In genomic region chr2:102030652-102031051, GRCm38 (mm10) we compare ENCODE assay signal across 8 mouse cellular contexts.
DNase-seq lines count a peak whose midpoint lies in the region; ATAC-seq and TF ChIP-seq lines count a peak whose summit lies in the region.

No protein-coding gene starts in this region.

- WGBS in heart, embryonic 11.5 days (ENCODE audit: insufficient replicate concordance) = 24% methylated on average over 5 of the region's 5 CpGs

- no peak overlapping the region for H3K4me3 ChIP-seq in heart, embryonic 11.5 days (ENCODE audit: low read depth, low read length)
- H3K4me3 ChIP-seq in bone marrow macrophage, adult 2 months (ENCODE audit: insufficient read depth, low read length) = no peak overlapping the region

- no peaks in the 10 kb centered on the region for H3K9me3 ChIP-seq in heart, embryonic 11.5 days (replicated peaks; ENCODE audit: control insufficient read depth, low read length)

- DNase-seq in heart, adult 18-20 months = peak; percentile 68 to 82
- peak; percentile 39 to 50 for DNase-seq in frontal cortex, postnatal 25 days (ENCODE audit: low spot score in 2 of 2)
- DNase-seq in hindlimb bud, embryonic 11.5 days (ENCODE audit: extremely low spot score, low read depth, low spot score) = peak; percentile 12
- peak; percentile 55 to 66 for DNase-seq in left cerebral cortex, postnatal 36 days (ENCODE audit: low spot score in 2 of 2)
- DNase-seq in neural tube, embryonic 10.5 days (ENCODE audit: extremely low spot score, low spot score) = peak; percentile 49
- peak; percentile 90 for DNase-seq in thymus, postnatal 0 days (ENCODE audit: low spot score)

- no peak overlapping the region for H3K27ac ChIP-seq in heart, embryonic 11.5 days (ENCODE audit: low read depth, low read length)
- no peak overlapping the region for H3K27ac ChIP-seq in bone marrow macrophage, adult 2 months (ENCODE audit: insufficient read depth, low read depth, low read length)

- no peak overlapping the region for H3K9ac ChIP-seq in heart, embryonic 11.5 days (ENCODE audit: low read depth, low read length)

- TF ChIP-seq POLR2A in bone marrow macrophage, adult 2 months (IDR thresholded peaks at IDR 0.05; ENCODE audit: borderline replicate concordance, low read depth, low read length) = no peak

- ATAC-seq in heart, embryonic 11.5 days (replicated peaks; ENCODE audit: insufficient number of reproducible peaks, low FRiP score, low TSS enrichment) = no peak

- peak; percentile 40; the same call in 1 of the 2 replicates for TF ChIP-seq CTCF in bone marrow macrophage, adult 2 months (IDR thresholded peaks at IDR 0.05; ENCODE audit: low read depth, low read length)

- no peaks in the 10 kb centered on the region for H3K27me3 ChIP-seq in heart, embryonic 11.5 days (ENCODE audit: control insufficient read depth, insufficient read depth, low read length)

- intact Hi-C loops in left cerebral cortex, postnatal 36 days (cut with DNase I) = loop anchor here (2.0 to 5.0 kb wide), 2 partner anchors 76 to 422 kb away; partner anchors contain the start of gene Fjx1

- no peak overlapping the region for H3K4me2 ChIP-seq in heart, embryonic 11.5 days

- H3K4me1 ChIP-seq in heart, embryonic 11.5 days (ENCODE audit: control insufficient read depth, insufficient read depth, low read length) = peaks cover 8% of the 10 kb centered on the region
- peaks cover 15% of the 10 kb centered on the region for H3K4me1 ChIP-seq in bone marrow macrophage, adult 2 months (ENCODE audit: control insufficient read depth, insufficient read depth, low read length)

- H3K36me3 ChIP-seq in heart, embryonic 11.5 days (ENCODE audit: control insufficient read depth, insufficient read depth, low read length) = no peaks in the 10 kb centered on the region

Comparison
In these comparisons a context has a peak if more than half of its experiments do, and no peak if none do; other contexts are left out.
1. DNase-seq: peak in every context shown above with its lines; median percentile 90 in thymus, postnatal 0 days; 75 in heart, adult 18-20 months; 60 in left cerebral cortex, postnatal 36 days; 49 in neural tube, embryonic 10.5 days; 44 in frontal cortex, postnatal 25 days; 12 in hindlimb bud, embryonic 11.5 days.